Mouse (Mus musculus) heart, postnatal 0 days (tissue): ENCODE results near the gene Otx1.

Experiments used
- CTCF ChIP-seq: IDR thresholded peaks from 2 replicates; pipeline ENCODE4 v1.5.1; 2016; ENCODE audit warnings: antibody characterized with exemption, control low read depth, low read depth
- EP300 ChIP-seq: IDR thresholded peaks from 2 replicates; pipeline ENCODE4 v1.6.1; 2016; ENCODE audit warnings: antibody characterized with exemption, low read depth

- TF ChIP-seq CTCF (no peak), EP300 (no peak)
These were observed 6.4 kb downstream of the Otx1 start for GRCm38 (mm10) chr11:21996325-21996647.
